Mouse (Mus musculus) megakaryocyte progenitor cell, adult 5-6 weeks (primary cell): Measurements from ENCODE around the gene Tmem117. TPM values are rescaled to one million over a fixed set of nuclear protein-coding genes. Genes with fewer than 3 reads are reported as not detected.

Source experiments
- ATAC-seq: replicated peaks from 2 replicates; pipeline ENCODE4 v1.8.0; 2016; ENCODE audit warnings: mild to moderate bottlenecking, moderate TSS enrichment, inconsistent platforms; ENCODE audit not compliant: poor library complexity
- total RNA-seq, 2 experiments: library from RNA; stranded (forward) in 1 of 2; stranded (reverse) in 1 of 2; fragments of 157-497, 149-512 nt in 1 of 2; fragments of 200-1000 nt in 1 of 2; gene quantifications; 2 replicates each; pipeline versions ENCODE4 v1.2.3 to v1.2.4; 2015 to 2017

The Tmem117 gene
- total RNA-seq, 2 experiments from 2014 or later: not detected

DNA sequence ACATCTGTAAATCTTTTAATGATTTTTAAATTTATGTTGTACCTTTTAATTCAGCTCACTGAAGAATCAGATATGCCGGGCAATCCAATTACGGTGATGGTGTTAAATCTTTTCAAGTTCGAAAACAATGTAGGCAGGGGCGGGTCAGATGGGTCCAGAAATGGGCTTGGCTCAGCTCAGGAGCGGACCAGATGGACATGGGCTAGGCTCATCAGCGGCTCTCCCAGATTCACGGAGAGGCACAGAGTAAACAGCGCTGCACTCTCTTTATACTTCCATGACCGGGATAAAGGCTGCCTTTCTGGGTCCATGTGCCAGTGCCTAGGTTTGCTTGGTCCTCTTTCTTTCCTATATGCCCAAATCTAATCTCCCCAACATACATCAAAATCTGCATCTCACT, 366.3 kb downstream of the Tmem117 start:
- no peak for ATAC-seq

DNA sequence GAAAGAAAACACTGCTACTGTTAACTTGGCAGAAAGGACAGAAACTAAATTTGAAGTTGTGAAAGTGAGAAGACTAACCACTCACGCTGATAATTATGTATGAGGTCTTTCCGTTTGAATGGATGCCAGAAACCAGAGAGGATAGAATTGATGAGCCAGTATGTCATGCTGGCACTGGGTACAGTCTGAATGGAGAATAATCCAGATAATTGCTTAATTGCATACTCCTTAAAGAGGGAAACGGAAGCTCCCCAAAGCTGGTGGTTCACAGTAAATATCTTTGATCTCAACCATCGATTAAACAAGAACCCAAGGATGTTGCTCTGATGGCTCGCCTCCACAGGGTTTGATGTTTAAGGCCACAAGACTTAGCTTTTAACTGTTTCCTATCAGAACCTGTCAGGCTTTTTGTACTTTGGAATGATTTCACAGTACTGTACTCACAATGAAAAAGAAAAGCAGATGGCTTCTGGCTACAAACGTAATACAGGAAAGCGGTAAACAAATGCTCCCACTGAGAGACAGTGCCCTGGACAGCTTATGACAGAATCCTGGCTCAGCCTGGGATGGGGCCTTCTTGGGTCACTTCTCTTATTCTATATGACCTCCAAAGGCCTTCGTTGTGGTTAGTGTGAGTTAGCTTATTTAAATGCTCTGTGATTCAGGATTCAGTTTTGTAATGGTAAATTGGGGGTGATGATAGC, 376.2 kb downstream of the Tmem117 start:
- no peak for ATAC-seq

DNA sequence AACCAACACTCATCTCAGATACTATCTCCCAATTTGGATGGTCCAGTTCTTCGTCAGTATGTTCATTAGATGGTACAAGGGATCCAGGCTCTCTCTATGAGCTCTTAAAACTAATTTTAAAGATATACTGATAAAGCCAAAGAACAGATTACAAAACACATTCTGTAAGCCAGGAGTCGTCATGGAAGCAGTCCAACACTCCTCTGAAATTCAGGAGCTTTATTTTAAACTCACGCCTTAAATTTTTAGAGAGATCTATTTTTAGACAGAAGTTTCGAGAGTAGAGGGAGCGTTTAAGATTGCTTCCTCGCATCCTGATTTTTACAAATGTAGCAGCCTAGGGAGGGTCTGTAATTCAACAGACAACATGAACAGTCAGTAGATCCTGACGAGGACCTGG, 393.2 kb downstream of the Tmem117 start:
- ATAC-seq: no peak

DNA sequence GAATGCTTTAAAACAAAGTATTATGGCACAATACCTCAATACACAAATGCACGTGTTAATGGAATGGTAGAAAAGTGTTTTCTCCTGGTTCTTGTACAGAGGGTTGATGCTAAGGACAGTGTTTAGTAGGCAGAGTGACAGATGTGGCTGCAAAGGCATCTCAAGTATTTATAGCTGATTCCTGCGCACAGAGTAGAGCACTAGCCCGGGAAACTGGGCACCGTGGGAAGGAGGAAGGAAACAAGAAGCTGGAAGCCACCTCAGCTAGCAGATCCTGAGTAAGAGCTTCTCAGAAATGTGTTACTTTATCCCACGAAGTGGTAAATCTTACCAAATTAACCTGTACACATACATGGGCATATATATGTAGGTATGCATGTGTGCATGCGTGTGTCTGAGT, 395.4 kb downstream of the Tmem117 start:
- ATAC-seq: no peak

DNA sequence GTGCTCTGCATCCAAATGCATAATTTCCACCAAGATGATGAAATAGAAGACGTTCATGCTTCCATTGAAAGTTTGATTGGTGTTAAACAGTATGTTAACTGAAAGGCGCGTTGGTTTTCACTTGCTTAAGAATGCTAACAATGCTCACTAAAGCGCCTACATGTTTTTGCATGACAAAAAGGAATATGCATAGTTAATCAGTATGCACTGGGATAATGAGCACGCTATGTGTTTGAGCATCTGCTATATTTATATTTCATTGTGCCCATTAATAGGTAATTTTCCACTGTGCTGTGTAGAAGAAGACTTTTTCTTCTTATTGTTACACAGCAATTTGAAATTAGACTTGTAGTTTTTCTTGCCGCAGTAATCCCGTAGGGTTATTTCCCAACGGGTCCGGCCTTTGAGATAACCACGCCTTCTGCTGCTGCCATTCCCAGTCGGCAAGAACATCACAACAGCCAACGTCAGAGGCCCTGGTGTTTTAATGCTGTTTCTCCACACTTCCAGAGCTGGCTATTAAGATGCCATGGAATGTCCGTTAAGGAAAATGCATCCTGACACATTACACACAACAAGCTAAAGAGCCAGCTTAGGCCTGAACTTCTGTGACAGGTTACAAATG, 399.9 kb downstream of the Tmem117 start:
- ATAC-seq: no peak

DNA sequence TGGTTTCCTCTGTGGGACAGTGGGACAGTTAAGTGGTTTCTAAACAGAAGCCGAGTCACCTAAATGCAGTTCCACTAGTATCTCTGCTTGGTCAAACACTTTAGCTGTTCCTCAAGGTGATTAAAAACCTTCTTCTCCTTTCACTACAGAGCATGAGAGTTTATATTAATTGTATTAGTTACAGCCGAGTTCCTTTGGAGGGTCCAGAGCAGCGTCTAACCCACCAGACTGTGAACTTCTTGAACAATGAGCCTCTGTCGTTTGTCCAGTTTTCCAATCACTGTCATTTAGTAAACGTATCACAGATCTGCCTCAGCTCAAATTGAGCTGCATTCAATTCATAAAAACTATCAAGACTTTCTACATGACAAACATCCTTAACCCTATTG, 400.4 kb downstream of the Tmem117 start:
- no peak for ATAC-seq

DNA sequence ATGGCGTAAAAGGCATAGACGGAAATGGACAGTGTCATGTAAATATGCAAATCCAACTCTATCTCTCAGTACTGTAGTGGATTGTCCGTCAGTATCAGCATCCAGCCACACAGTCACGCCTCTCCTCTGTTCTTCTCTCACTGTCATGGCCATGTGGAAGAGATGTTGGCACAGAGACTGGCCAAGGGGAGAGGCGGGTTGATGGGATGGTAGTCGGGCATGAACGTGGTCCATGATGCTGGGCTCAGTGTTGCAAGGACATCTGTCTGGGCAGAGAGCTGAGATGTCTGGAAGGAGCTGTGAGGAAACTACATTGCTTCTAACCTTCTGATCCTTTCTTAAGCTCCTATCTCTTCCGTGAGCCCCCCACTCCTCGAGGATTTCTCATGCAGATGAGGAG, 413.4 kb downstream of the Tmem117 start:
- ATAC-seq: no peak

DNA sequence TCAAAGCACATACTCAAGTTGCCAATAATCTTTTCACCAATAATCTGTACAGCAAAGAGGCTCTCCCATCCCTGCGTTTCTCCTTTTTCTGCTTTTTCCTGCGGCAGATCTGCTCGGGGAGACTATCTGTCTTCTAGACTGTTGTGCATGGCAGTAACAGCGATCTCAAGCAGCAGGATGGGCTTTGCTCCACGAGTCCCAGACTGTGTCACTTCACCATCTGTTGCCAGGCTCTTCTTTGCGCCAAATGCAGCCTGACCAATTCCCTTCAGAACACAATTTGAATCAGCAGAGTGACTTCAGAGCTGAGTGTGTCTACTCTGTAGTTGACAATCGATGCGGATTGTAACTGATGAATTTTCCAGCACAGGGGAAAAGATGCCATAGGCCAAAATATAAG, 415.0 kb downstream of the Tmem117 start:
- ATAC-seq: no peak

DNA sequence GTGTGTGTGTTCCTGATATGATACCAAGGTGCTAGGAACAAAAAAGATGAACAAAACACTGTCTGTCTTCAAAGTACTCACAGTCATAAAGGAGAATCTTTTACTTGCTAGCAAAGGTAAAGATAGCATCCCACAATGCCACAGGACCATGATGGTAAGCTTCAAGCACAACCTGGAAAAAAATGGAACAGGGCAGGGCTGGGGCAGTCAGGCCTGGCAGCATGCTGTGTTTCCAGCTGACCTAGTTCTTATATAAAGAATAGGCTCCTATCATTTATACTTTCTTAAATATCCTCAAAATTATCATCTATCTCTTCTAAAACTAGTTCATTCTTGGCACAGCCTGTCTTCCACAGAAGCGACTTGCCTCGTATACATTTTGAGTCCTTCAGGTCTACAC, 418.5 kb downstream of the Tmem117 start:
- ATAC-seq: no peak

DNA sequence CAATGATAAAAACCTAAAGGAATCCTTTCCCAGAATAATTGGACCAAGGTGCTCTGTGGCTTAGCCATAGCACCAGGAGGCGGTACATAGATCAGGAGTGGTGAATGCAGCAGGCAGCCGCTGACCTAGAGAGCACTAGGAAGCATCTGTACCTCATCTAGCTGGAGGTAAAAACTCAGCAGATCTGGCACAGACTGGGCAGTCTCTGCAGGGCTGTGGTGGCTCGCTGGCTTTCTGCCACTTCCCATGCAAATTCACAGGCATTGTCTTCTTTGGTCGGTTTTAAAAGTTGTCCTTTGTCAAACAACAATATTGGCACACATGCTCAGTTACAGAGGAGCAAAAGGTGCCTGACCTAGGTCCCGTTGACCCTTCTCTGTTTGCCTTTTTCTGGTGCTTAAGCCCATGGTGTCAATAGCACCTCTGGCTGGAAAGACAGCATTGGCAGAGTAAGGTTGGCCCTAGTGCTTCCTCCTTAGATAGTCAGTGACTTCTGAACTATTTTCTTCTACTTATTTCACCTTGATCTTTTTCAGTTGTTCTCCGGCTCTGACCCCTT, 420.2 kb downstream of the Tmem117 start:
- ATAC-seq: no peak

DNA sequence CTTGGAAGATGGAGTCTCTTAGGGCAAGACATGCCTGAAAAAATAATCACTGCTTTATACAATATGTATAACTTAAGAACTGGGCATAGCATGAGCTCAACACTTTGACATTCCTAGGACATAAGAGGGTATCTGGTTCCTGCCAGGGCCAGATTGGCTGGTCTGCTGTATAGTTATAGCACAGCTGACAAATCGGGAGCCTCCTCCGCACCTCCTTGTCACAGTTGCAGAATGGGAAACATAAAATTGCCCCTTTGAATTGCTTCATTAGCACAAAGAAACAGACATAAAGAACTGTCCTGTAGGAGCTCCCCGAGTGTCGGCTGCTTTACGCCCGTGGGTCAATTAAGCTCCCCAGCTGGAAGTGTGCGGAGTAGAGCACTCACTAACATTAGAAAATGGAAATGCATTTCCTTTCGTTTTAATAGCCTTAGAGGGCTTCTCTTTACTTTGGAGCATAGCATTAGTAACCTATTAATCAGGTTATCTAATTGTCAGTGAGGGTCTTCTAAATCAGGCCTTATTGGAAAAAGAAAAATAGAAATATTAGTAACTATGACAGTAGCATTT, 426.1 kb downstream of the Tmem117 start:
- ATAC-seq: no peak

DNA sequence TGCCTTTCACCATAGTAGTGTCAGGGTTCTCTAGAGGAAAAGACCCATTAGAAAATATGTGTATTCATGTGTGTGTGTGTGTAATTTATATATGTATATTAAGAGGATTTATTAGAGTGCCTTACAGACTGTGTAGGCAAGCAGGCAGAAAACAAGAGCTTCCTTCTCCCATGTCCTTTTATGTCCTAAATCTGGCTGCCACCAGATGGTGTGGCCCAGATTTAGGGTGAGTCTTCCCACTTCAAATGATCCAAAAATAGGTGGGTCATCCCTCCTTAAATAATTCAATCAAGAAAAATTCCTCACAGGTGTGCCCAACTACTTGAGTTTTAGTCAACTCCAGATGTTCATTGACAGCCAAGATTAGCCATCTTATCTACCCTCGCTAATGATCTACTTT, 439.0 kb downstream of the Tmem117 start:
- ATAC-seq: no peak

DNA sequence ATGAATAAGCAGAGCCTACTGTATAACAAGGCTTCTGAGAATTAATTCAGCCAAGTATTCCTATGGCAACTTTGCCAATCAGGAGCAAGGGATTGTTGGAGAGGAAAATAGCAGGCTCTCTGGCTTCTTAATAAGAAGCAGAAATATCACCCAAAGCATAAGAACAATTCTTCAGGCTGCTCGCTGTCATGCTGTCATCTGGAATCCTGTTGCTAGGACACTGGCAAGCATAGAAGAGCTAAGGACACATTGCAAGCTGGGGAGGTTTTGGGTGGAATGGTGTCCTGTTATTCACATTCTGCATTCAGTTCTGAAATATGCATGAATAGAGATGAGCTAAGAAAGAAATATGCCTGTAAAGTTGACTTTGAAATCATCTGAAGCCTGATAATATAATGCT, 439.8 kb downstream of the Tmem117 start:
- no peak for ATAC-seq

DNA sequence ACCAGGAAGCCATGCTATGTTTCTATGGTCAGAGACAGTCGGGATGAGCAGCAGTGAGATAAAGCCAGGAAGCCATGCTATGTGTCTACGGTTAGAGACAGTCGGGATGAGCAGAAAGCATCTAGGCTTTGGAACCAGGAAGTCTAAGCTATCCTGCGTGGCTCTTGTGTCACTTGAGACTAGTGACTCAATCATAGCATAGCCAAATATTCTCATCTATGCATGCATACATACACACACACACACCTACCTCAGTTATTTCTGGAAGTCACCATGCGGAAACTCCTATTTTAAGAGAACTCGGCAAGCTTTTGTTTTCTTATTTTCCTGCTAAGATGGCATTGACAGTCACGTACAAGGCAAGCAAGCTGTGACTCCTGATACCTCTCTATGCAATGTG, 441.8 kb downstream of the Tmem117 start:
- ATAC-seq: no peak

DNA sequence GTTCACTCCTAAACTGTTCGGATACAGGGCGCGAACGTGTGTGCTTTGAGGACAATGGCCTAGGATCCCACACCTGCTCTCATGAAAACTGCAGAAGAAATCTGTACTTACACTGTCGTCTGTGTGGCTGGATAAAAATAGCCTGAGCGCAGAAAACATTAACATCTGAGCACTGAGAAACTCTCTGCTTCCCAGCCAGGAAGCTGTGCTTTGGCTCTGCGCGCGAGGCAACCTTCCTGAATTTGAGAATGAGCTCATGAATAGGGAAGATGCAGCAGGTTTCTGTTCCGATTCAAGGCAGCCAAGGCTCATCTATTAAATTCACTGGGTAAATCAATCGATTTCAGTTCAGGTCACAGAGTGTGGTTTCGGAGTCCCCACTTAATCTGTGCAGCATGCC, 446.3 kb downstream of the Tmem117 start:
- no peak for ATAC-seq

DNA sequence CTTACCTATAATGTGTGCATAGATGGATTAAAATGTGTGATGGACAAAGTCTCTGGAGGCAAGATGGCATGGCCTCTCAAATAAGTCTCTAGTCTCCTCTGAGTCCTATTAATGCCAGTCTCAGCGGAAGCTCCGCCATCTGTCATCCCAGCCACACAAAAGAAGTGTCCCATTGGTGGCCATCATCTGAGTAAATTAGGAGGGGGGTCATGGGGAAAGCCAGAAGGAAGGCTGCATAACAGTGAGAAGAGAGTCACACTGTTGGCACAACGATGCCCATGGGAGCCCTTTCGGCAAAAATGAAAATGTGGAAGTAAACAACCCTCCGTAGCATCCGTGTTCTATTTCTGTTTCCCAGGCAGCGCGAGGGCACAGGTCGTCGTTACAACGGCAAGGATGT, 452.6 kb downstream of the Tmem117 start:
- ATAC-seq: no peak

DNA sequence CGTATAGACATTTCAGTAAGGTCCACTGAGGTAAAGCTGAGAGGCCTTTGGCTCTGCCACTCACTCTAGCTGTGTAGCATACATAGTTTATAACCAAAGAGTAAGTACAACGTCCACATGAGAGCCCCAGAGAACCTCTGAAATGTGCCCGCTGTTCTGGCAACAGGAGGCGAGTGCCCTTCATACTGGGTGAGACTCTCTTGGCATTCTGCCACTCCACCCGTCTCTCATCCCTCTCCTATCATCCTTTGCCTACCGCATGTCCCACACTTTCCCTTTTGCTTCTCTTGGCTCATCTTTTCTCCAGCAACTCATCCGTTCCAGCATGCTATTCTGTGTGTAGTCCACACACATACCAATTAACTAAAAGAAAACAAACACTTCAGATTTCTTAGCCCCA, 456.9 kb downstream of the Tmem117 start:
- ATAC-seq: no peak

DNA sequence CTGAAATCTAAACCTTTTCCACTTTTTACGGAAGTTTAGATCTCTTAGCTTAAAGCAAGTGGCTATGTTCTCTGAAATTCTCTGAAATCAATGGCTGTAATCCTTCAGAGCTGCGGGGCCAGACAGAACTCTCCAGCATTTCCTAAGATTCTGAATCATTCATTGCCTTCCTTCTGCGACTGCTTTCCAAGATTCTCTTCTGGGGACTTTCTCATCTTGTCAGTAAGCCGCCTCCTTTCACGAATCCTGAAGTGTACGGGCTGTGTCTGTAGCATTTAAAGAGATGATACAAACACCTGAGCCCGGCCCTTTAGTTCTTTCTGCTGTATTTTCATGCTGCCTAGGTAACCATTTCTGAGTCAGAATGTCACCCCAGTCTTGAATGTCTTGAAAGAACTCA, 471.1 kb downstream of the Tmem117 start:
- no peak for ATAC-seq

DNA sequence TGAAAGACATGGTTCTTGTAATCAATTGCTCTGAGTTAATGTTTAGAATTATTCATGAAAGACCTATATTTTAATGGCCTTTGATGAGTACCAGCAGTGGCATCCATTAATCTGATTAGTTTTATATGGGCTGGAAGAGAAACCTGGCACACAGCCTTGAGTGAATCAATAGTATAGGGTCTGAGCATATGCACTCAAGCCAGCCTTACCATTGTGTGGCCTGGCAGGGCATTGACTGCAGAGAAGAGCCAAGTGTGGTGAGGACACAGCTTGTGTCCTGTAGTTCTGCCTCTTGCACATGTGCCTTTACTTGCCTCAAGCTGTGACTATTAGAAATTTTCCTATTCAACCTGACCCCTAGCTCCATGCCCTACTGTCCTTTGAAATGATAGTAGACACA, 472.5 kb downstream of the Tmem117 start:
- ATAC-seq: no peak

DNA sequence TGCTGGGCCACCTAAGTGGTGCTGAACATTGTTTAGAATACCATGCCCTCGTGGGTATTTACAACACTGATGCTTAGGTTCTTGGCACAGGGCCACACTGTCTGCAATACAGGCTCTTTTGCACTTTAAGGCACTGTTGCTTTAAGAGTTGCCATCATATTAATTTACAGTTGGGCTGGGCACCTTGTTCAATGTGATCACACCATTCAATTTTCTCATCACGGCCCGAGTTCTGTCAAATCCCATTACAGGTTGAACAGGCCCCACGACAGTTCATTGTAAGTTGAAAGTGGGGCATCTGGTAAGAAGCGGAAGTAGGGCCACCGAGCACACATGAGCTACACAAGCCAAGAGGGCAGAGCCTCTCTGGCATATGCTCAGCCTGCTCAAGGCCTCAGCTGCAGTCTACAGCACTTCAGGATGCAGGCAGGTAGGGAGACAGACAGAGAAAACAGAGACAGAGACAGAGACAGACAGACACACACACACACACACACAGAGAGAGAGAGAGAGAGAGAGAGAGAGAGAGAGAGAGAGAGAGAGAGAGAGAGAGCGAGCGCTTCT, 478.3 kb downstream of the Tmem117 start:
- ATAC-seq: no peak

DNA sequence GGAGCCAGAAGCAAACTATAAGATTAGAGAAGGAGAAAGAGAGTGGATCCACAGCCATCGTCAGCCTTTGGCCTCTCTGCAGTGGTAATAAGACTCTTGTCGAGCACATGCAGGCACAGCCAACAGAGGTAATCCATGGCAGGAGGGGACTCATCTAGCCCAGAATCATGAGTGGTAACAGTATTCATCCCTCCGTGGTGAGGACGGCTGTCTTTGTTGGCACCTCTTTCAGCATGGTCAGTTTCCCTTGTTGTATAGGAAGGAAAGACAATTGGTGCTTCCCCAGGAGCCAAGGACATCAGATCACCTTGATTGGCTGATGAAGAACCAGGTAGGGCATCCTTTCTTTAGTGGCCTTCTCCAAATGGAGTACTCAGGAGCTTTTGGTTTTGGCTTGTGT, 479.6 kb downstream of the Tmem117 start:
- ATAC-seq: no peak

DNA sequence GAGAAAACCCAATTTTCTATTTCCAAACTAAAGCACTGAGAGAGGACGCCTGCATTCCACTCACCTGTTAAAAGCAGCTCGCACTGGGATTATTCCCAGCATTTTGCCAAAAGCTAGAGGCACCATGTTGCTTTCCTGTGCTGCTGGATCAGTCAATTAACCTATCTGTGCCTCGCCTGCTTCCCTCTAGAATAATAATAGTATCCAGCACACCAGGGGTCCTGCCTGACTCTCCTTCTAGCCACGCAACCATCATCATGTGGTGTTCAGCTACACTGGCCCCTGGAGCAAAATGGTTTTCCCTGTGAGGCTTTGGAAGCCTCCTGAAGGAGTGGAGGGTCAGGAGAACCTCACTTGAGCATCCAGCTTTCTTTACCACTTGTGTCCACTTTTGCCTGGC, 502.4 kb downstream of the Tmem117 start:
- no peak for ATAC-seq
